Mouse (Mus musculus) midbrain, embryonic 16.5 days (tissue): ENCODE measurements around the gene Glis2. TPM values are rescaled to one million over a fixed set of nuclear protein-coding genes. Genes with fewer than 3 reads are reported as not detected.

ENCODE experiments used
- ATAC-seq: fragments of 200-750 bp; cut with Nextera tagmentation; 2 replicates; pipeline ENCODE4 v1.8.0; 2017; ENCODE audit warnings: moderate TSS enrichment
- H3K27ac ChIP-seq: fragments of 300-500 bp; sonication (generic); 2 replicates; pipeline ENCODE4 v1.5.1; 2014; ENCODE audit warnings: mild to moderate bottlenecking, low read length, mixed read lengths
- H3K27me3 ChIP-seq: fragments of 300-500 bp; sonication (generic); 2 replicates; pipeline ENCODE4 v1.6.1; 2014; ENCODE audit warnings: low read depth, low read length, mixed read lengths; ENCODE audit not compliant: control insufficient read depth, insufficient read depth
- H3K36me3 ChIP-seq: fragments of 300-500 bp; sonication (generic); 2 replicates; pipeline ENCODE4 v1.6.1; 2014; ENCODE audit warnings: mild to moderate bottlenecking, low read length, moderate library complexity, mixed read lengths; ENCODE audit not compliant: control insufficient read depth, insufficient read depth
- H3K4me1 ChIP-seq: fragments of 300-500 bp; sonication (generic); 2 replicates; pipeline ENCODE4 v1.6.1; 2014; ENCODE audit warnings: mild to moderate bottlenecking, low read length, mixed read lengths; ENCODE audit not compliant: control insufficient read depth, insufficient read depth
- H3K4me2 ChIP-seq: fragments of 300-500 bp; sonication (generic); 2 replicates; pipeline ENCODE4 v1.6.1; 2014; ENCODE audit warnings: mild to moderate bottlenecking, low read length, mixed read lengths
- H3K4me3 ChIP-seq: fragments of 300-500 bp; sonication (generic); 2 replicates; pipeline ENCODE4 v1.5.1; 2014; ENCODE audit warnings: low read depth, mild to moderate bottlenecking, low read length, moderate library complexity, mixed read lengths
- H3K9ac ChIP-seq: fragments of 300-500 bp; sonication (generic); 2 replicates; pipeline ENCODE4 v1.6.1; 2014; ENCODE audit warnings: low read depth, low read length, mixed read lengths
- H3K9me3 ChIP-seq: fragments of 300-500 bp; sonication (generic); replicated peaks from 2 replicates; pipeline ENCODE4 v1.6.1; 2014; ENCODE audit warnings: mild to moderate bottlenecking, low read length, mixed read lengths; ENCODE audit not compliant: control insufficient read depth, poor library complexity, severe bottlenecking
- whole genome bisulfite sequencing: fragments of 180-500 bp; shearing (Covaris S2); extraction: QIAGEN DNeasy Blood & Tissue Kit; methylation state at CpG from one replicate; pipeline ENCODE4 v1.1.7; 2014; 5-methylcytosine and 5-hydroxymethylcytosine counted together
- polyA plus RNA-seq: library from polyadenylated mRNA; unstranded; fragments of >200 nt; fragmentation: Nextera tagmentation; extraction: Ambion mirVana; gene quantifications from 2 replicates; pipeline ENCODE4 v1.2.1, GENCODE M21; 2015

Gene Glis2
- polyA plus RNA-seq, 1 experiment from 2014 or later: 13.0 TPM

- Histone ChIP-seq H3K27me3 (no peaks in the 10 kb centered on the region), H3K4me1 (peaks cover 9% of the 10 kb centered on the region; the same call in 1 of the 2 replicates), H3K27ac (no peak overlapping the region), H3K9me3 (no peaks in the 10 kb centered on the region), H3K36me3 (peaks cover 9% of the 10 kb centered on the region), H3K9ac (no peak overlapping the region), H3K4me3 (no peak overlapping the region), H3K4me2 (no peak overlapping the region)
- 71% methylated on average over 7 of the region's 7 CpGs for WGBS
- ATAC-seq: no peak
Observed at GRCm38 (mm10) chr16:4651624-4652023, 57.1 kb downstream of the Glis2 start.

- Histone ChIP-seq H3K4me1 (peaks cover 9% of the 10 kb centered on the region; the same call in 1 of the 2 replicates), H3K36me3 (peaks cover 9% of the 10 kb centered on the region), H3K4me2 (no peak overlapping the region), H3K27ac (no peak overlapping the region), H3K9me3 (no peaks in the 10 kb centered on the region), H3K9ac (no peak overlapping the region), H3K27me3 (no peaks in the 10 kb centered on the region), H3K4me3 (no peak overlapping the region)
- WGBS: 83% methylated on average over 4 of the region's 4 CpGs
- no peak for ATAC-seq
Observed at GRCm38 (mm10) chr16:4652707-4653416, 58.3 kb downstream of the Glis2 start.

- Histone ChIP-seq H3K27ac (no peak overlapping the region), H3K9ac (no peak overlapping the region), H3K4me3 (no peak overlapping the region), H3K4me1 (peaks cover 11% of the 10 kb centered on the region; the same call in 1 of the 2 replicates), H3K9me3 (no peaks in the 10 kb centered on the region), H3K27me3 (no peaks in the 10 kb centered on the region), H3K36me3 (peaks cover 9% of the 10 kb centered on the region), H3K4me2 (no peak overlapping the region)
- no peak for ATAC-seq
- 83% methylated on average over 10 of the region's 10 CpGs for WGBS
Observed at GRCm38 (mm10) chr16:4654706-4655105, 60.2 kb downstream of the Glis2 start.

- Histone ChIP-seq H3K27me3 (no peaks in the 10 kb centered on the region), H3K4me1 (peaks cover 11% of the 10 kb centered on the region; the same call in 1 of the 2 replicates), H3K36me3 (peaks cover 9% of the 10 kb centered on the region), H3K9ac (0 out of 2 replicates have a peak overlapping the region, but pooled peaks have one; percentile 4), H3K9me3 (no peaks in the 10 kb centered on the region), H3K27ac (peak overlapping the region; percentile 59), H3K4me3 (no peak overlapping the region), H3K4me2 (no peak overlapping the region)
- 67% methylated on average over 4 of the region's 4 CpGs for WGBS
- no peak for ATAC-seq
Observed at GRCm38 (mm10) chr16:4655251-4655734, 60.8 kb downstream of the Glis2 start.

- peak; percentile 41; the same call in 1 of the 2 replicates for ATAC-seq
- no peaks in the 10 kb centered on the region for H3K27me3 ChIP-seq
- WGBS: 26% methylated on average over 11 of the region's 11 CpGs
- H3K4me3 ChIP-seq: no peak overlapping the region
- peaks cover 10% of the 10 kb centered on the region for H3K36me3 ChIP-seq
- H3K9ac ChIP-seq: 0 out of 2 replicates have a peak overlapping the region, but pooled peaks have one; percentile 4
- peak overlapping the region; percentile 59 for H3K27ac ChIP-seq
- H3K9me3 ChIP-seq: no peaks in the 10 kb centered on the region
- peaks cover 11% of the 10 kb centered on the region; the same call in 1 of the 2 replicates for H3K4me1 ChIP-seq
- H3K4me2 ChIP-seq: no peak overlapping the region
Observed at GRCm38 (mm10) chr16:4655764-4656570, 61.5 kb downstream of the Glis2 start.

GRCm38 (mm10) chr16:4656571-4657081 lies 62.1 kb downstream of the Glis2 start:
- no peak for ATAC-seq
- Histone ChIP-seq H3K9me3 (no peaks in the 10 kb centered on the region), H3K4me3 (no peak overlapping the region), H3K9ac (no peak overlapping the region), H3K36me3 (peaks cover 14% of the 10 kb centered on the region), H3K27me3 (no peaks in the 10 kb centered on the region), H3K4me2 (no peak overlapping the region), H3K27ac (no peak overlapping the region), H3K4me1 (peaks cover 11% of the 10 kb centered on the region; the same call in 1 of the 2 replicates)
- 59% methylated on average over 9 of the region's 9 CpGs for WGBS

GRCm38 (mm10) chr16:4658781-4659245 lies 64.3 kb downstream of the Glis2 start:
- Histone ChIP-seq H3K27me3 (no peaks in the 10 kb centered on the region), H3K4me2 (no peak overlapping the region), H3K9me3 (no peaks in the 10 kb centered on the region), H3K9ac (no peak overlapping the region), H3K27ac (no peak overlapping the region), H3K4me3 (no peak overlapping the region), H3K4me1 (peaks cover 11% of the 10 kb centered on the region; the same call in 1 of the 2 replicates), H3K36me3 (peaks cover 13% of the 10 kb centered on the region)
- WGBS: 24% methylated on average over 11 of the region's 11 CpGs
- ATAC-seq: peak; percentile 48; the same call in 1 of the 2 replicates

- Histone ChIP-seq H3K27me3 (no peaks in the 10 kb centered on the region), H3K36me3 (peaks cover 13% of the 10 kb centered on the region), H3K4me1 (peaks cover 11% of the 10 kb centered on the region; the same call in 1 of the 2 replicates), H3K27ac (no peak overlapping the region; the same call in 1 of the 2 replicates), H3K9ac (no peak overlapping the region), H3K4me2 (no peak overlapping the region), H3K9me3 (no peaks in the 10 kb centered on the region), H3K4me3 (no peak overlapping the region)
- no peak for ATAC-seq
- 6% methylated on average over 2 of the region's 2 CpGs for WGBS
Observed at GRCm38 (mm10) chr16:4659326-4659725, 64.8 kb downstream of the Glis2 start.
